Mouse (Mus musculus): ENCODE measurements around the gene Myl4.
A peak's percentile ranks its signal among the peaks of the same experiment; 100 is the strongest.

Myl4 gene

DNA sequence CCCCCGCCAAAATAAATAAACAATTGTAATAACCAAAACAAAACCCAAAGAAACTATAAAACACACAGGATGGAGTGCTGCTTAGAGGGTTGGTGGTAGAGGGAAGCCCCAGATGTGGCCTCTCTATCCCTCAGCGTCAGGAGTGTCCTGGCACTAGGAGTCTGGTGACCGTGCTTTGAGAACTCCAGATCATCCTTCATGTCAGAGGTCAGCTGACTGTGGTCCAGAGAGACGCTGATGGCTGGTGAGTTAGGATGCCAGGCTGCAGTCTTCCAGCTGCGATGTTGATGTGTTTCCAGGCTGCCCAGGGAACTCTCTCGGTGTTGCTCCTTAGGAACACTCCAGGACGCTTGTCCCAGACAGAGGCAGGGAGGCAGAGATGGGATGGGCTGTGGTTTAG, 21.6 kb downstream of the Myl4 start:
- no peak for DNase-seq

DNA sequence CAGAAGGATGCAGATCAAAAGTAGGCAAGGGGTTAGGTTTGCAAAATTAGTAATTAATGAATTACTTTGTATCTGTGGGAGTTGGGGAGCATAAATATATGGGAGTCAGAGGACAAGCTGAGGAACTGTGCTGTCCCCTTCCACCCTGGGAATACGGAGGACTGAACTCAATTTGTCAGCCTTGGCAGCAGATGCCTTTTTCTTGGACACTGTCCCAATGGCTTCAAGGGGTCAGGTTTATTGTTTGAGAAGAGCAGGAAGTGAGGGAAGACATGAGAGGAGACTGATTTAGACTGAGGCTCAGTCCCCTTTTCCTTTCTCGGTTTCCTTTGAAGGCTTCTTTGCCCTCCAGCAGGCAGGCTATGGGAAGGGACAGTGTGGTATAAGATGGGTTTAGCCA, 22.1 kb downstream of the Myl4 start:
- no peak for DNase-seq

DNA sequence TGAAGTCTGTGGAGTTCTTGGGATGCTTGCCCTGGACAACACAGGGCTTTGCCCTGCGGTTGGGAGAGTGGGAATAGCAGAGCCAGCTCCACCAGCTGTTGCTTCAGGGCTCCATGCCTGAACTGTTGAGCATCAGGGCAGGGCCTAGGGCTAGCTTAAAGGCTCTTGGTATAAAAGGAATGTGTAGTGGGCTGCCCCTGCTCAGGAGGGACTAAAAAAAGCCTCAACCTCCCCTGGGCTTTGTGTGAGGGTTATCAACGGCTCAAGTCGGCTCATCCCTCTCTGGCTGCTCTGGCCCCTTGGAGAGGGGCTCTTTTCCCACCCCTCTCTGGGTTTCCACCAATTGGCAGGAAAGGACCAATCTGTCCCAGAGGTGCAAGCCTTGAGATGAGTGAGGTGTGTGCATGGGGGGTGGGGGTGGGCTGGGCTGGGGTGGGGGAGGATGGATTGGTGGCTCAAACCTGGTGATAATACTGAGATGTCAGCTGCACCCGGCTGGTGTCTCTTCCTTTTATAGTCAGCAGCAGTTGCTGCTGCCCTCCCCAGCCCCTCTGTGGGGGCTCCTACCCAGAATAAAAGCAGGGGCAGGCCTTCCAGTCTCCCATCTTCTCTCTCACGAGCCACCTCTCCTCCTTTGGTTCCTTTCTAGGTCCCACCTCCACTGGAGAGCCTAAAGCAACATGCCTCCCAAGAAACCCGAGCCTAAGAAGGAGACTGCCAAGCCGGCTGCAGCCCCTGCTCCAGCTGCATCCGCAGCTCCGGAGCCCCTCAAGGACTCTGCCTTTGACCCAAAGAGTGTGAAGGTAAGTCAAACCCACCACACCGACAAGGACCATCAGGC, 26.5 kb downstream of the Myl4 start:
- no peak for DNase-seq

DNA sequence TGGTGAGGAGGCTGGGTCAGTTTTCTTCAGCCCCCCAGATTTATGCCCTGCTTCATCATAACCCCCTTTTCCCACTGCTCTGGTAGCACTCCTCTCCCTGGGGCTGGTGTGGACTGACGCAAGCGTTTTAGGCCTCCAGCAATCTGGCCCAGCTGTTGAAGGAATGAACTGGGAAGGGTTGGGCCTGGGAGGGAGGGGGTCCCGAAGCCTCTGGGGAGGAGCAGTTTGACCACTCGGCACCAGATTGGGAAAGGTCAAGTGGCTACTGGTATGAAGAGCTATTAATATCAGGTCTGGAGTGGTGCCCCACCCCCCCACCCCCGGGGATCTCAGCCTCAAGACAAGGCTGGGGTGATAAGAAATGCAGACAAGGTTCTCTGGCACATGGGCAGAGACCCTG, 27.6 kb downstream of the Myl4 start:
- no peak for DNase-seq

DNA sequence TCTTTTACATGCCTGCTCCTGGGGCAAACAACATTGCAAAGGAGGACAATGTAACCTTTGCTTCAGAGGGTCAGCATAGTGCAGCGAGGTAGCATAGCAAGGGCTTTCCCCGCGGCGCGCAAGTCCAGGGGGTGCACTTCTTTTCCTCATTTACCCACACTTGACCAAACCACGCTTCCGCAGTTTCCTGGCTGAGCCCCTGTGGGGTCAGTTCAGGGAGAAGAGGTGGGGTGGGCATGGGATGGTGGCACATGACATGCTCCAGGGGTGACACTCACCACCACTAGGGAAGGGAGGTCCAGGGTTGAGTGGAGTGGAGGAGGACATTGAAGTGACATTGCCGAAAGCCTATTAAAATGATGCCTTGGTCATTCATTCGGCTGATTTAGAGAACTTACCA, 28.6 kb downstream of the Myl4 start:
- no peak for DNase-seq

DNA sequence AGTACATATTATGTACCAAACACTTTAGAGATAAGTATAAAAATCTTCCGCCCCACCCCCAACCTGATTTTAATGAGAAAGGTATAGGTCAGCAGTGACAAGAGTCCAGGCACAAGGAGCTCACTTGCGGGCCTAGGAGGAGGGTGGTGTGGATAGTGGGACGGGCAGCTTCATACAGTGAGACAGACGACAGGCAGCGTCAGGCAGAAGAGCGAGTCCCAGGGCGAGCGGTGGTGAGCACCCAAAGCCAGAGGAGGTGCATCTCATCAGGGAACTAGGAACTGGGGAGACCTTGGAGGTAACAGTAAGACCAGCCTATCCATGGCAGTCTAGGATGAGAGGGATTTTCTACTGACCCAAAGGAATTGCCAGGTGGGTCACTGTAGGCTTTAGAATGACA, 29.1 kb downstream of the Myl4 start:
- DNase-seq = no peak

DNA sequence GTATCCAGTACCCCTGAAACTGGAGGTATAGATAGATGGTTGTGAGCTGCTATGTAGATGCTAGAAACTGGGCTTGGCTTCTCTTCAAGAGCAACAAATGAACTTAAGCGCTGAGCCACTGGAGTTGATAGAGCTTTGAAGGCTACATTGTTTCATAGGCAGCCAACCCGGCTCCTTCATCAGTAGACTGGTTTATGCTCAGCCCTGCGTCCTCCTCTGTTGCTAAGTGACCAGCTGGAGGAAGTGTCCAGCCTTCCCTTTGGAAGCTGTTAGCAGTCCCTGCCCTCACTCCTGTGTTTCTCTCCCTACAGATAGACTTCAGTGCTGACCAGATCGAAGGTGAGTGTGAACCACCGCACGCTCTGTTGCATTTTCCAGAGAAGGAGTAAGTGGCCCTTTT, 29.6 kb downstream of the Myl4 start:
- peak; percentile 26 for DNase-seq

DNA sequence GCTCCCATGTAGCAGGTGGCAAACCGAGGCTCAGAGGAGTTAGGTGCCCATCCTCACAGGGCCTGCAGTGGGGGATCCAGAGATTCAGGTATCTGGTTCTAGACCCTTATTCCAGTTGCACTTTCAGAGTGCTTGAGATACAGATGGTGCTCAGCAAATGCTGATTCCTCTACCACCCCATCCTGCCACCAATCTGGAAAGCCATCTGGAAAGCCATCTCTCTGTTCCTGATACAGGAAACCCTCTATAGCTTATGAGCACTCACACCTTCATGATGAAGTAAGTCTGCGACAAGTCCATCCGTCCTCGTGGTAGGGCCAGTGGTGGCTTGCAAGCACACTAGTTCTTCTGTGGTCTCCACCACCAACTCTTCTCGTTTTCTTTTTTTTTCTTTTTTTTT, 30.1 kb downstream of the Myl4 start:
- no peak for DNase-seq

DNA sequence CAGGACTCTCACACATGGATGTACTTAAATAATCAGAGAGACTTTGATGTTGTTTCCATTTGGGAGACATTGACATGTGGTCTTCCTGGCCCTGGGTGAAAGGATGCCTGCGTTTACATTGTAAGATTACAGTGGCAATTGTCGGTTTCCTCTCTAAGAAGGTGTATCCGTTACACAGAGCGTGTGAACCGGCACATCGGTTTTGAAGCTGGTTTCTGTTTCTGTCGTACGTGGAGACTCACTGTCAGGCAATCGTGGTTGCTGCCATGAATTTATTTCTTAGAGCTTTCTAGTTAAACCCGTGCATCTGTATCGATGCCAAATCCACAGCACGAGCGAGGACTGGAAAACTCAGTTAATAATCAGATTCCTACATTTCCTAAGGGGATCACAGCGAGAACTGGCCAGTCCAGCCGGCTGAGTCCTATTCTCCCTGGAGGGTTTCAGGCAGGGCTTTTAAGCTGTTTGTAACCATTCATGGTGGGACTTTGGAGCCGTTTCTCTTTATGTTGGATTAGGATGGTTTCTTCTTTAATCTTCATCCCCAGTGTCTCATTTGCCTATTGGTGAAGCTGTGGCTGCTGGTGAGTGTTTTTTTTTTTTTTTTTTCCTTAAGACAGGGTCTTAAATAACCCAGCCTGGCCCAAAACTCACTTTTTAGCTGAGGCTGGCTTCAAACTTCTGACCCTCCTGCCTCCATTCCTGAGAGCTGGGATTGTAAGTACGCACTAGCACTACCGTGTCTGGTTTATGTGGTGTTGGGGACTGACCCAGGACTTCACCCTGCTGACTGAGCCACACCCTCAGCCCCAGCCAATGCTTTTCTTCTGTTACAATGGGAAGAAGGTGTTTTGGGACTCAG, 31.2 kb downstream of the Myl4 start:
- DNase-seq = peak; percentile 68

DNA sequence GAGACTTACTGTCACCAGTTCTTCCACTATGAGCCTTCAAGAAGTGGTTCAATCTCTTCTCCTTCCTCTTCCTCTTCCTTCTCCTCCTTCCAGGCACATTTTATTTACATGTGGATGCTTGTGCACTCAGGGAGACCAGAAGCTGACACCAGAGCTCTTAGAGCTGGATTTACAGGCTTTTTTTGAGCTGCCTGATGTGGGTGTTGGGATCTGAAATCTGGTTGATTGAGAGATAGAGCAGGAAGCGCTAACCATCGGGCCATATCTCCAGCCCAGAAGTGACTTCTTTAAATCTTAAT, 31.8 kb downstream of the Myl4 start:
- DNase-seq = no peak

DNA sequence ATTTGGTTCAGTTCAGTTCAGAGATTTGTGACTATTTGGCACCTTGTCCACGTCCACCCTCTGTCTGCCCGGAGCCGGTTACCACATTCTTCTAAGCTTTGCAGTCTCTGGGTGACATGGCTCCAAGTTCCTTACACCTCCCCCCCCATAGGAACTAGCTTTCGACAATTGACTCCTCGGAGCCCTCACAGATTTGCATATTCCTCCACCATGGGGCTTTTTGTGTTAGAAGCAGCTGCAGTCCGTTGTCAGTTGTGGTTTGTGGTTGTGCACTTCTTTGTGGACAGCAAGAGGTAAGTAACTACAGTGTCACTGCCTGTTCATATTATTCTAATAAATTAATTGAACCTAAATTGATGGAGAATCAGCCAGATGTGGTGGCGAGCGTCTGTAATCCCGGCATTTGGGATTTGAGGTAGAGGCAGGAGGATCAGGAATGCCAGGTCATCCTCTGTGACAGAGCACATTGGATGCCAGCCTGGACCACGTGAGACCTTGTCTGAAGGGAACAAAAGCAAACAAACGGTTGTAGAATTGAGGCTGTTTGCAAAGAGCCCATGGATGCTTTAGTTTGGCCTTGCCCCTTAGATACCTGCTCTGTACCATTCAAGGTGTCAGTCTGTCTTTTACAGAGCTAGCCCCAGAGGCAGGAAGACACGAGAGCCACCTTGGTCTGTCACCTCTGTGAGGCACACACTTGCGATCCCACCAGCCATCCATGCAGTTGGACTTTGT, 32.3 kb downstream of the Myl4 start:
- DNase-seq = no peak

DNA sequence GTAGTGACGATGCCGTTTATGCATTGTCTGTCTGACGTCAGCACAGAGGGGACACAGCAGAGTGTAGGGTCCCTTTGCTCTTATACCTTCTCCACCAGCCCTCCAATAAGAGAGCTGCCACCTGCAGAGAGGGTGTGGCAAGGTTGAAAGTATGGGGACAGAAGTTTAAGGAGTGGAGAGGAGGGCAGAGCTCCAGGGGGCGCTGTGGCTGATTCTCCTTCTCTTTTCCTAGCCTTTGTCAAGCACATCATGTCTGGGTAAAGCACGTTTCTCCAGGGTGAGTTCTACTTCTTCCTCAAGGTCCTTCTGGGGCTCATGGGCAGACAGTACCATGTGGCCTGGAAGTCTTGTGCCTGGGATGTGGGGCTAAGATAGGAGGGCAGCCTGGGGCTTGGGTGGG, 35.0 kb downstream of the Myl4 start:
- no peak for DNase-seq

DNA sequence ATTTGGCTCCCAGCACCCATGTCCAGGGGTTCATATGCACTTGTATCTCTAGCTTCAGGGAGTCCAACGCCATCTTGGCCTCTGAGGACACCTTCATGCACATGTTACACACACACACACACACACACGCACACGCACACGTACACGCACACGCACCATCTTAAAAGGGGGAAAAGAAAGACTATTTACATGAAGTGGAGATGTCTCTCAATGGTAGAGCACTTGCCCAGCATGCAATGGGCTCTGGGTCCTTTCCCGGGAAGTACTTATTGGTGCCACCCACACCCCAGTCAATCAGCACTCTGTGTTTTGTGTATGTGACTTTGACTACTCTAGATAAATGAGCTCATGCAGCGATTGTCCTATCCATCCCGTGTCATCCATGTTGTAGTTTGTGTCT, 37.4 kb downstream of the Myl4 start:
- DNase-seq = no peak

DNA sequence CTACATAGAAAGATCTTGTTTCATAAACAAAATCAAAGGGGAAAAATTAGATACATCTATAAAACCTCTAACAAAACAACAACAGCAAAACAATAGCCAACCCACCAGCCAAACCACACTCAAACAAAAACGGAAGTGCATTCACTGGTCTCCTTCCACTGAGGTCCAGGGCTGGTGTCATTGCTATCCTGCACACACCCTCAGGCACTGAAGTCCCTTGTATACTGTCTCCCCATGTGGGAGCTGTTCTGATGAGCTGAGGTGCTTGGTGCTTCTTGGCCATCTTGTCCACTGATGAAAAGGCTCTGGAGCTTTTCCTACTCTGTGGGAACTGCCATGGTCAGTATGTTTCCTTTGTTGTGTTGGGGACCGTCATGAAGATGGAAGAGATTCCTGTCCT, 38.0 kb downstream of the Myl4 start:
- no peak for DNase-seq

DNA sequence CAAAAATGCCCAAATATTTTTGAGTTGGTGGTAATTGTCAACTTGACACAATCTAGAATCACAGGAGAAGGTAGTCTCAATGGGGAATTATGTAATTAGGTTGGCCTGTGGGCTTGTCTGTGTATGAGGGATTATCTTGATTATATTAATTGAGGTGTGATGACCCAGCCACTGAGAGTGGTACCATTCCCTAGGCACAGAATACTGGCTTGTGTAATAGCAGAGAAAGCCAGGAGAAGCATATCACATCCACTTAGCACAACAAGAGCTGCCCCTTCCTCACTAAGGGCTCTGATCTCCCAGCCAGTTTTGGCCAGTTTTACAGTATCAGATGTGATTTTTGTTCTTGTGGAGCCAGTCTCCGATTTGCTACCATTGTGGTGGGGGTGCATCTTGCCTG, 39.1 kb downstream of the Myl4 start:
- DNase-seq = no peak

DNA sequence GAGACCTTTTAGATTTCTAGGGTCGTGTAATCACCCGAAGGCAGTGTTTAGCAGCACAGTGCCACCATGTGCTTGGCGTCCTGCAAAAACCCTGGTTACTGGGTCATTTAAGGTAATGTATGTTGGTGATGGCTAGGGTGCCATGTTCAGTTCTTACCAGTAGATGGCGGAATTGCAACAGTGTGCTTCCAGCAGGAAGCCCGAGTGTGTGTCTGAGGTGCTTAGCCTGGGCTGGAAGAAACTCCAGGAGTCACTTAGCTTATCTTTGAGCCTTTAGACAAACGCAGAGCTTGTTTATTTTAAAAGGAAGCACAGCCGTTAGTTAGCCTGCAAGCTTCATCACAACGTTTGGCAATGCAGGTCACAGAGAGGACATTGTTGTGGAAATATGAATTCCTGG, 39.7 kb downstream of the Myl4 start:
- DNase-seq = peak; percentile 94

DNA sequence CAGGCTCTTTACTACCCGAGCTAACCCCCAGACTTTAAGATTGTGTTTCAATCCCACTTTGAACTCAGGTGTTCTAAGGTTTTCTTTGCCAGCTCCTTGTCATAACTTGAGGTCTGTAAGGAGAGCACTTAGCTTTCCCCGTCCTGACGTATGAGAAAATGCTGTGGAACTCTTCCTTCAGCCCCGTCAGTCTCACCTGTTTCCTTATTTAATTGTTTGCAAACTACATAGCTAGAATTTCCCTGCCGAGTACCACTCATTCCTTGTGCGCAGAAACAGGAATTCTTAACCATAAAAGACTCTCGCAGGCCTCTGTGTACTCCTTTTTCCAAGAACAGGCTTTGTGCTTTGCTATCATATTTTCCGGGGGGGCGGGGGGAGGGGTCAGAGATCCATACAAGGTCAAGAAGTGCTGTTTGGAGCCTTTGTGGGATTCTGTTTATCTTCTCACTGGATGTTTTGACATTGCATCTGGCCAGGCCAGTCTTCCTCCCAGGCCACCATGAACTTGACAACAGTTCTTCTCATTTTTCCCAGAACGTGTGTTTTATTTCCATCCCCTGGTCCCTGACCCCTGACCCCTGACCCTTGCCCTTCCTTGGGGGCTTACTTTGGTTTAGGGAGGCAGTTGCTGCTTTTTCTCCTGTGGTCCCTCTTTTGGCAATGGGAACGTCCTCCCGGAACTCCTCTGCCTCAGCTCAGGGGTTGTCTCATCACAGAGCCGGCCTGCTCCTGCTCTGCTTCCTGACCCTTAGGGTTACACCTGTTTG, 41.8 kb downstream of the Myl4 start:
- DNase-seq = peak; percentile 69

DNA sequence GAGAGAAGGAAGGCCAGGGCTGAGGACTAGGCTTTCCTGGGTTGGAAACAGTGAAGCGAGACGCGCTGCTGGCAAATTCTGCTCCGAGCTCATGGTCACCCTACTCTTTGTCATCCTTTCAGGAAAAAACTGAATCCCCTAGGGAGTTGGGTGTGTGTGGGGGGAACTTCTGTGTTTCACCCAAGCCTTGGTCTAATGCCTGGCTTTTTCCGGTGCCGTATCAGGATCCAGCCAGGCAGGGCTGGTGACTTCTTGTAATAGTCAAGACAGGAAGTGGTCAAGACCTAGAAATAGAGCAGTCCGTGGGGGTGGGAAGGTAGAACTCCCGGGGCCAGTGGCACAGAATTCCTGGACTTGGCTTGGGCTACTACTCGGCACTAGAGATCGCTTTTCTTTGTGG, 45.9 kb downstream of the Myl4 start:
- no peak for DNase-seq

DNA sequence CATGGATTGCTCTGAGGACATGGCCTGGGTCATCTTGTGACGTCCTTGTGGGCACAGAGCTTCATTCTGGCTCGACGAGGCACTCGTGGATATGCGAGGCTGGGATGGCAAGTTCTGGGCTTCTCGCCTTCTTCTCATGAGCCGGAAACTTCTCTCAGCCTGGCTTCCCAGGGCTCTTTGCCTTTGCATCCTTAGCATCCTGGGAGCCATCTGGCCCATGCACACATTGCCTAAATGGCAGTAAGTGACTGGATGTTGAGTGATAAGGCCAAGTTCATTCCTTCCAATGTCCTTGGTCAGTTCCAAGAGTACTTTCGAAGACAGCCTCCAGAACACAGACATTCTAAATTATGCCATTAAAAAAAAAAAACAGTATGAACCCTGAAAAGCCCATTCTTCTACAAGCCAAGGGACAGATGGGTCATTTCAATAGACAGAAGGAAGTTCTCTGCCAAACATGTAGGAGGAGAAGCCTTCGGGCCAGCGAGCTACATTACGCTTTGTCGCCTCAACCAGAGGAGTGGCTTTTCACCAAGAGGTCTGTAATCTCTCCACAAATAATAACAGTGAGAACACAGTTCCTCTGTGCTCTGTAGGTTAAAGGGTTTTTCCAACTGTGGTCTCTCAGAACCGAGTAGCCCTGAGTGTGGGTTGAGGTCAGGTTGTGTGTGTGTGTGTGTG, 48.9 kb downstream of the Myl4 start:
- no peak for DNase-seq

DNA sequence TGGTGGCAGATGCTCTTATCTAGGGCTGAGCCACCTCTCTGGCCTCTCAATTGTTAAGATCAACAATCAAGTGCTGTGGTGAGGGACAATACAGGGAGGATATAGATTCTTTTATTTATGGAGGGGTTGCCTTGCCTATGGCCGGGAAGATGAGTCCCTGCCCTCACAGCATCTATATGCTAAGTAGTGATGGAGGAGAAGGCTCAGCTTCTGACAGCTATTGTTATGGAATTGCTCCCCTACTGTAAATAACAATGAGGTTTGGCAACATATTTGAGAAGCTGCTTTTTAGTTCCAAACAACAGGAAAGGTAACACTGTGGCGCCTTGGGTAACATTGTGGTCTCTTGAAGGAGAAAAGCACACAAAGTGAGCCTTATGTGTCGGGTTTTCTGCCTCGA, 50.2 kb downstream of the Myl4 start:
- DNase-seq = no peak

DNA sequence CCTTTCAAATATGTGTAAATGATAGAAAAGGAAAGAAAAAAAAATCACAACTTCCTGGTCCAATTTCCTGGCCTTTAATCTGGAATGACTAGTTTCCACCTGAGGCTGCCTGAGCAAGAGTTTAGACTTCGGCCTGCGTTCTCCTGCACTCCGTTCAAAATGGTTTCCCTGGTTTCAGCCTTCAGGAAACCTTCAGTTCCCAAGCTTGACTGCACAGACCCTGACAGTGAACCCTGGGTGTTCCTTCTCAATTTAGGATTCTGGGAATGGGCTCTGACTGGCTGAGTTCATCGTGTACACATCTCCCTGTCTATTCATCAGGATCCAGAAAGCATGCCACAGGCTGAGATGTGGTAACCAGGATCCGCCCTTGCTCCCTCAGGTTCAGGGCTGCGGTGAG, 53.7 kb downstream of the Myl4 start:
- no peak for DNase-seq

DNA sequence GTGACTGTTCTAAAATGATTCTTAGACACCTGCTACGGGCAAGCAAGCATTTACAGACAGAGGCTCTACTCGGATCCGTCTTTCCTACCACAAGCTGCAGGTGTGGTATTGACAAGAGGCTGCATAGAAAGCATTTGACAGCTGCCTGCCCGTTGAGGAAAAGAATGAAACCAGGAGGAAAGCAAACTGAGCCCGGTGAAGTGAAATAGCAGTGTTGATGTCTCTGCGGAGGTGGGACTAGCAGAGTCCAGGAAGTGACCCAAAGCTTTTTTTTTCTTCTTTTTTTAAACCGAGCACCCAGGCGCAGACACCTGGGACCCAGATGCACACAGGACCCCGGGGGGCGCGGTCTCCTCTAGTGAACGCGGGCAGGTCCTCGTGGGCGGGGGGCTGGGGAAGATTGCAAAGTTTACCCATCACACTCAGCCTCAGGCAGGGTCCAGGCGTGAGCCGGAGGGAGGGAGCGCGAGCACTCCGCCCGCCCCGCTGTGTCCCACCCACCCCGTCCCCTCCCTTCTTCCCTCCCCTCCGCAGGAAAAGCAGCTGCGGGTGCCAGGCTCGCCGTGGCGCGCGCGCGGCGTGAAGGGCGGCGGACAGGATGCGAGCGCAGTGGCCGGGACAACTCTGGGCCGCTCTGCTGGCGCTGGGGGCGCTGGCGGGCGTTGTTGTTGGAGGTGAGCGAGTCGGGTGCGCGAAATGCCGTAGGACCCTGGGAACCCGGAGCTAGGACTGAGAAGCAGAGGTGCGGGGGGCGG, 57.2 kb downstream of the Myl4 start, which contains the start of gene Itgb3:
Gene Itgb3, plus strand, starts transcription at position 510 of the 755 bp plus-strand sequence.
- peak; percentile 88 for DNase-seq
